Mouse (Mus musculus): ENCODE results near the gene Zfp830.

The Zfp830 gene

DNA sequence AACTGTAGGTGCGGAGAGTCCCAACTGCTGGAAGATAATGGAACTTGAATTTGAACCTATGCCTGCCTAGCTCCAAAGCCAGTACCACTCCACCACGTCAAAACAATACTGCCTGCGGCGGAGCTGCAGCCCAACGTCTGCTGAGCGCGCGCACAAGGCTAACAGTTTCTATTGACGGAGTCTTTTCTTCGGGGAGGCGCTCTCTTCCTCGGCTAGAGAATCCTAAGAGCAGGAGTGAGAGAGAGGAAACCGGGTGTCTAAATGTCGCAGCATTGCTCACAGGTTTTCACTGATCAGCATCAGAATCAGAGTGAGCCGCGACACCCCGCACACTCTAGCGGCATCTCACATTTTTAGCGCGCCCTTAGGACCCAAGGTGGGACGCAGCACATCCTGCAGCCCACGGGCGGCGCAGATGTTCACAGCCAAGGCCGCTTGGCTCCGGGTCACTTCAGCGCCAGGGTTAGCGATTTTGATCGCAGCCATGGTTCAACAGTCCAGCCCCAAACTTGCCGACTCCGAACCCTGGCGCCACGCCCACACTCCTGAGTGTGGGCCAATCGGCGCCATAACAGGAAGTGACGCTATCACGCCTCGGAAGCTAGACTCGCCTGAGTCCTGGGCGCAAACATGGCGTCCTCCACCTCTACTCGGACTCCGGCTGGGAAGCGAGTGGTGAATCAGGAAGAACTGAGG, at the start of gene Zfp830, which contains the start of gene Cct6b:
Gene Zfp830 (plus strand): TSS at position 604 of the 696 bp plus-strand sequence.
Gene Cct6b (minus strand): TSS at position 580 of the 696 bp plus-strand sequence.
- DNase-seq (ENCODE audit: low spot score) = peak; percentile 99

DNA sequence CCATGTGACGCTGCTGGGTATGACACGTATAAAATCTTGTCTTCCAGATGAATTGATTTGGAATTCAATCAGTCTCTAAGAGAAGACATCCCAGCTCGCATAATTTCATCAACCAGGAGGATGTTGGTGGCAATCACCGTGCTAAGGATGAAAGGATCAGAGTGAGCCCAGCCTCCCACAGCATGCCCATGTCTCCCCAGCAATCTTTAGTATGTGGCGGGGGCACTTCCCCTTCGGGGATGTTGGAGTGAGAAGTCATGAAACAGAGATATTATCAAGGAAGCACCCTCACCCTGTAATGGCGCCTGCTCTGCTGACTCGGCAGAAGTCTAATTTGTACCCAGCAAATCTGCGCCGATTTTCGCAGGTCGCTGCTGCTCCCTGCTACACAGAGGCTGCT, 44.9 kb upstream of the Zfp830 start:
- DNase-seq (ENCODE audit: low spot score) = no peak

DNA sequence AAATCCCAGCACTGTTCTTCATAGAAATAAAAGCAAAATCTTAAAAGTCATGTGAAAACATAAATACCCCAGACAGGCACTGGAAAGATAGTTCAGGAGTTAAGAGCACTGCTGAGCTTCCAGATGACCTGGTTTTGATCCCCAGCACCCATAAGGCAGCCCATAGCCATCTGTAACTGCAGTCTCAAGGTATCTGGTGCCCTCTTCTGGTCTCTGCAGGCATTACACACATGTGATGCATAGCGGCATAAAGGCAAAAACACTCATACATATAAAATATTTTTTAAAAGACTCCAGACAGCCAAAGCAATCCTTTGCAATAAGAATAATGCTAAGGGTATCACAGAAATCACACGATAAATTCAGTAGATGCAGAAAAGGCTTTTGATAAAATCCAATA, 37.3 kb upstream of the Zfp830 start:
- DNase-seq (ENCODE audit: low spot score) = no peak

DNA sequence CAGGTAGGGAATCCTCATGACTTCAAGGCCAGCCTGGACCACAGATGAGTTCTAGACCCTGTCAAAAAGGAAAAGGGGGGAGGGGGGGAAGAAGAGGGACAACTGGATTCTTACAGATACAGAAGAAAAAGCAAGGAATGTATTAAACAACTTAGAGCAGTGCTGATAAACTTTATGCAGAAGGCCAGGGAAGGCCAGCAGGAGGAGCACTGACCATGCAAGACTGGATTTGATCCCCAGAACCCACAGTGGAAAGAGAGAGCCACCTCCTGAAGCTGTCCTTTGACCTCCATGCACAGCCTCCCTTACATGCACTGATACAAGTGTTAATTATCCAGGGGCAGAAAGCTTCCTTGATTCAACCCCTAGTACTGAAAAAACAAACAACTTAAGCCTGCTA, 29.9 kb upstream of the Zfp830 start:
- DNase-seq (ENCODE audit: low spot score) = no peak

DNA sequence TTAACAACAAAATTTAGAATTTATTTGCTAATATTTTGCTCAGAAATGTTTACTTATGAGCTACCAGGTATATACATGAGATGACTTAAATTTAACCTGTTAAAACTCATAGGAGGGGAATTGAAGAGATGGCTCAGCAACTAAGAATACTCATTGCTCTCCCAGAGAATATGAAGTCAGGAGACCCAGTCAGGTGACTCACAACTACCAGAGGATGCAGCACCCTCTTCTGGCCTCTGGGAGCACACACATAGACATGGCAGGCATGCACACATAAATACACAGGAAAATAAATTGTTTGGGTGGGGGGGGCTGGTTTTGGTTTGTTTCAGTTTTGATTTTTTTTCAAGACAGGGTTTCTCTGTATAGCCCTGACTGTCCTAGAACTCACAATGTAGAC, 25.1 kb upstream of the Zfp830 start:
- no peak for DNase-seq (ENCODE audit: low spot score)

DNA sequence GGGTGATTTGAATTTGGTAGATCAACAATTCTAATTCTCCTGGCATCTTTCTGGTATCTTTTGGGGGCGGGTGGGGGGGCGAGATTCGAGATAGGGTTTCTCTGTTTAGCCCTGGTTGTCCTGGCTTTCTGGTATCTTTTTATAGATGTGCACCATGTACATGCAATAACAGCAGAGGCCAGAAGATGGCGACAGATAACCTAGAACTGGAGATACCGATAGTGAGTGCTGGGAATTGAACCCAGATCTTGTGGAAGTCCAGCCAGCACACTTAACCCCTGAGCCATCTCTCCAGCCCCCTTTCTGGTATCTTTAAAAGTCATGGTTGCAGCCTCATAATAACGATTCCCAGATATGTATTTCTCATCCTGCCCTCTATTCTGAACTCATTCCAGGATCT, 18.0 kb upstream of the Zfp830 start:
- DNase-seq (ENCODE audit: low spot score) = peak; percentile 44

DNA sequence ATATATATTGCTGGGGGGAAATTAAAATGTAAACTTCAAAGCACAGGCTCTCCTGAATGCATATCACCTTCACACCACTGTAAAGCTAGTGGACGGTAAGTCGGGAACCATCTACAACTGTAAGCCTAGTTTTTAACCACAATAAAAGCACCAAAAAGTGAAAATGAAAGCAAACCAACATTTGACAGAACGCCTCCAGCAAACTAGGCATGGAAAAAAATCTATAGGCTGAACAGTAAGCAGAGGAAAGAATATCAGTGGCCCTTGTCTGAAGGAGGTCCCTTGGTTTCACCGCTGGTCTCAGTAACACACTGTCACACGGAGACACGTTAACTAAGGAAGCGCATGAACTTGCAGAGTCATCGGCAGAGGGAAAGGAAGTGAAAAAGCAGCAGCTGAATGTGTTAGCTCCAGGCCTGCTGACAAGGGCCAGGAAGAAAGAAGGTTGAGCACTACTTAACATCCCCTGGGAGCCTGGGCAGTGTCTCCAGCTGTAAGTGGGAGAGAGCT, 17.2 kb upstream of the Zfp830 start:
- DNase-seq (ENCODE audit: low spot score) = no peak

DNA sequence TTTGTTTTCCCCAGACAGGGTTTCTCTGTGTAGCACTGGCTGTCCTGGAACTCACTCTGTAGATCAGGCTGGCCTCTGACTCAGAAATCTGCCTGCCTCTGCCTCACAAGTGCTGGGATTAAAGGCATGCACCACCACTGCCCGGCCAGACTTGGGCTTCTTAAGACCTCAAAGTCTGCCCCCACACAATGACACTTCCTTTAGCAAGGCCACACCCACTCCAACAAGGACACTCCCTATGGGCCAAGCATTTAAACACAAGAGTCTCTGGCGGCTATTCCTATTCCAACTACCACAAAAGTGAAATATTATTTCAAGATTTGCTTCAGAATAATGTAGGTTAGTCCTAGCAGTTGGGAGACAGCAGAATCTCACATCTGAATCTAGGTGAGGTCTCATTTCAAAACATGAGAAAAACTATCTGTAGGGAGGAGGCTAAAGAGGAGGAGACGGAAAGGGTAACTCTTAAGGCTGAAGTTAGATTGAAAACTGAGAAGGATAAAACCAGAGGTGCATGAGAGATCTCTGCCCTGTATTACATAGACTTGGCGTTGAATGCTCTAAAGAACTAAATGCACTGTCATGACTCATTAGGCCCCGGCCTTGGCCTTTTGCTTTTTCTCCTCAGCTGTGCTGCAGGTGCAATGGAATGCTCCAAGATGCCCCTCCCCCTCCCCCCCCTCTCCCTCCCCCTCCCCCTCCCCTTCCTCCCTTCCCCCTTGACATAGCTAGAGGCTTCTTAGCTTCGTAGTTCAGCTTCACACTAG, 11.6 kb upstream of the Zfp830 start:
- DNase-seq (ENCODE audit: low spot score) = no peak

DNA sequence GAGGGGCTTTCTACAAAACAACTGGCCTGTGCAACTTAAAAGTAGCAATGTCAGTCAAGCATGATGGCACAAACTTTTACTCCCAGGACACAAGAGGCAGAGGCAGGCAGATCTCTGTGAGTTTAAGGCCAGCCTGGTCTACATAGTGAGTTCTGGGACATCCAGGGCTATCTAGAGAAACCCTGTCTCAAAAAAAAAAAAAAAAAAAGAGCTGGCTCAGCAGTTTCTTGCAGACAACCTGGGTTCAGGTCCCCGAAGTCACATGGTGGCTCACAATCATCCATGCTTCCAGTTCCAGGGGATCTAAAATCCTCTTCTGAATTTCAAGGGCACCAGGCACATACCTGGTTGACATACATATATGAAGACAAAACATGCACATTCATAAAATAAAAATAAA, 8.2 kb upstream of the Zfp830 start:
- DNase-seq (ENCODE audit: low spot score) = no peak

DNA sequence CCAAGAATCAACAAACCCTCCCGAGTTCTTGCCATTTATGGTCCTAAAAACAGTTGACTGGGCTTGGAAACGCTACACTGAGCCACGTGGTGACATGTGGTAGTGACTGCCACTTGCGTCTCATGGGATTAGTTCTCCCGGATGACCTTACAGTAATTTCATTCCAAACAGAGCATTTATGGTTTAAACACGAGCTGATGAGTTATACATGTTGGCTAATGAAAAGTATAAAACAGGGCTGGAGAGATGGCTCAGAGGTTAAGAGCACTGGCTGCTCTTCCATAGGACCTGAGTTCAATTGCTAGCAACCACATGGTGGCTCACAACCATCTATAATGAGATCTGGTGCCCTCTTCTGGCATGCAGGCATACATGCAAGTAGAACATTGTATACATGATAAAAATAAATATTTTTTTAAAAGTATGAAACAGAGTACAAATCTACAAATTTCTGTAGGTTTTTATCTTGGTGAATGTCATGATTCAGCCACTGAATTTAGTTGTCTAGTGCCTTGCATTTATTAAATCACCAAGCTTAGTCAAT, 1.8 kb upstream of the Zfp830 start:
- no peak for DNase-seq (ENCODE audit: low spot score)

DNA sequence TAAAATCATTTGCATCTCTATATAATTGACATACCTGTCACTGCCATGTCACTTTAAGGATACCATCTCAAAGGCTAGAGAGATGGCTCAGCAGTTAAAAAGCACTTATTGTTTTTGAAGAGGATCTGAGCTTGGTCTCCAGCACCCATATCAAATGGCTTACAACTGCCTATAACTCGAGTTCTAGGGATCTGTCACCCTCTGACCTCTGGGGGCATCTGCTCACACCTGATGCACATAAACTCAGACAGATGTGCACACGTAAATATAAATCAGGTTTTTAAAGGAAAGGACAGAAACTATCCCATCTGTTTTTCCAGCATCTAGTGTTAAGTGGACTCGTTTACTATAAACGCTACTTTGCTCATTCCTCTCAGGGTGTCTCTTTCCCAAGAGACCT, 884 bp upstream of the Zfp830 start:
- no peak for DNase-seq (ENCODE audit: low spot score)

DNA sequence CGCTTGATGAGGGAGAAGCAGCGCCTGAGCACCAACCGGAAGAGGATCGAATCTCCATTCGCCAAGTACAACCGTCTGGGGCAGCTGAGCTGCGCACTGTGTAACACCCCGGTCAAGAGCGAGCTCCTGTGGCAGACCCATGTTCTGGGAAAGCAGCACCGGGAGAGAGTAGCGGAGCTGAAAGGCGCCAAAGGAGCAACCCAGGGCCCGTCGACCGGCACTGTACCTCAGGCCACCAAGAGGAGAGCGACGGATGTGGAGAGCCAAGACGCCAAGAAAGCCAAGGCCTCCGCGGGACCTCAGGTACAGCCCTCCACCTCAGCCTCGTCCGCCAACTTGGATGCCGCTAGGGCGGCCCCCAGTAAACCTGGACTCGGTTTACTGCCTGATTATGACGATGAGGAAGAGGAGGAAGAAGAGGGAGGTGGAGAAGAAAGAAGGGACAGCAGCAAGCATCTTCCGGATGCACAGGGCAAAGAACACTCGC, 336 bp downstream of the Zfp830 start:
- no peak for DNase-seq (ENCODE audit: low spot score)

DNA sequence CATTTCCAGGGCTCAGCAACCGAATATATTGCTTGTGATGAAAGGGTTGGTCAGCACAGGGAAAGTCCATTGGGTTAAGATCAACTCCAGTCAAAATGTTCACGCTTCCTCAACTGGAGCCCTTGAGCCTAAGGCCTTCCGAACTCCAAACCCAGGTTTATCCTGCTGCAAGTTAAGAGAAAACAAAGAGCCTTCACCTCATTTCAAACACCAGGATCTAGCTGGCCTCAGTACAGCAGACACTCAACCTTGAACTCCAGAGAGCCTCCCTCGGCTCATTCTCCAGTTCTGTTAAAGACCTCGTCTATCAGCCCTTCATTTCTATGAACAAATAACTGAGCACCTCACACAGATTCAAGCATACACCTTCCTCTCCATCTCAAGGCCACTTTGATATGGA, 16.0 kb downstream of the Zfp830 start:
- no peak for DNase-seq (ENCODE audit: low spot score)

DNA sequence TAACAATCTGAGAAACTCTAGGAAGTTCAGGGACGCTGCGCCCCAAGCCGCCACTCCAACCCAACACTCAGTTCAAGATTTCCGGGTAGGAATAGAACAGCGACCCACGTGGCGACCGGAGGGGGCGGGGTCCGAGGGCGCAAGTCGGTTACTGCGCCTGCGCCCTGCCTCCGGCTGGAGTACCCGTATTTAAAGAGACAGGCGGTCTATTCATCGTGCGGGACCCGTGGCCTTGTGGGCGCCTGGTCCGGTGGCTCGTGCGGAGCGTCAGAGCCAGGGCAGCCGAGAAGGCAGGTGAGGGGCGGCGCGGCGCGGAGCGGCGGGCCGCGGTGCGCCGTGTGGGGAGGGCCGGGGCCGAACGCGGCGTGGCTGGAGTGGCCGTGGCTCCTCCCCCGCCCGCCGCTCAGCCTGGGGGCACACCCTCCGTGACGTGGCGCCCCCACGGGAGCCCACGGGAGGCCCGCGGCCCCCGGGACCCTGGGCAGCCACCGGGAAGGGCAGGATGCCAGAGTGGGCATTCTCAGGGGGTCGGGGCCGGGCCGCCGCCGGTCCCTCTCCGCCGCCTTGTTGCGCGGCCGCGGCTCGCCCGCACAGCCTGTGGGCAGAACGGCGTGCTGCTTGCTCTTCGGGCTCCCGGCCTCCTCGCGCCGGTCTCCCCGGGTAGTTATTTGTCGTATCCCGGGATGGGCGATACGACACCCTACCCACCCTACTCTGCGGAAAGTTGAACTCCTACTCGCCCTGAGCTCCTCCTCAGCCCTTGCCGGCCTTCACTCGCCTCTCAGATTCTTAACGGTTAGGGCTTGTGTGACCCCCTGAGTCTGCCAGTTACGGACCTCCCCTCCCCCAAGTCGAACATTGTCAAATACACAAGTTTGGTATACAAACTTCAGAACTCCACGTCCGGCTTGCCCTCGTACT, 17.1 kb downstream of the Zfp830 start, which contains the start of gene Lig3:
Gene Lig3 (plus strand): TSS at position 126 of the 921 bp plus-strand sequence.
- DNase-seq (ENCODE audit: low spot score) = peak; percentile 96

DNA sequence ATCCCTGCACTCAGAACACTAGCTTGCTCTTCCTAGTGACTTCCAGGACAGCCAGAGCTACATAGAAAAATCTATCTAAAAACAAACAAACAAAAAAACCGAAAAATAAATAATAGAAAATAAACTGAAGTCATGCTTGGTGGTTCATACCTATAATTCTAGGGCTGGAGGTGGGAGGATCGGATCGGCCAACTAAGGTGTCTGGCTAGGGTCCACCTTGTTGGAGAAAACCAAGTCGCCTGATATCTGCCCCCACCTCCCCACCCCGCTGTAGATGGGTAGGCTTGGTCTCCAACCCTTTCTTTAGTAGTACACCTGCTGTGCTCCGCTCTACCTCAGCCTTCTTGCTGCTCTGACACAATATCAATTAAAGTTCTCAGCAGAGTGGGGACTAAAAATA, 18.1 kb downstream of the Zfp830 start:
- DNase-seq (ENCODE audit: low spot score) = no peak

DNA sequence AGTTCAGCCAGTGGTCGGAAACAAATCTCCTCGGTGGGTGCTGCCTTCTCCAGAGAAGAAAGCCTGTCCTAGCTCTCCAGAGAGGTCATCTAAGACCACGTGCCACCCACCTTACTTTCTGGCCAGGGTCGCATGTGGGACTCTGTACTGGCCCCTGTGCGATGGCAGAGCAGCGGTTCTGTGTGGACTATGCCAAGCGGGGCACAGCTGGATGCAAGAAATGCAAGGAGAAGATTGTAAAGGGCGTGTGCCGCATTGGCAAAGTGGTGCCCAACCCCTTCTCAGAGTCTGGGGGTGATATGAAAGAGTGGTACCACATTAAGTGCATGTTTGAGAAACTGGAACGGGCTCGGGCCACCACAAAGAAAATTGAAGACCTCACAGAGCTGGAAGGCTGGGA, 19.3 kb downstream of the Zfp830 start:
- no peak for DNase-seq (ENCODE audit: low spot score)

DNA sequence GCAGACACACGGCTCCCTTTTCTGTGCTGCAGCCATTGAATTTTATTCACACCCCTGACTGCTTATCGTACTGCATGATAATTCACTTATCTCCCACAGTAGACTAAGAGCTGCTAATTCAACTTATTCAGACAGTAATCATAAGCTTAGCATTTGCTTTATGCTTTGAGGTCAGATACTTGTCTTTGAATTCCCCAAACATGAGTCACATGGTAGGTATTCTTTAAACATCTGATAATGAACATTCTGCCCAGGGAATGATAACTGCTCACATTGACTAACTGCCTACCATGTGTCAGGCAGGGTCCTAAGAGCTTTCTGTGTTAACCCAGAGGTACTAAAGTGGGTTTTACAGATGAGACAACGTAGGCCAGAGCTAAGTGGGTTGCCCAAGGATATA, 42.5 kb downstream of the Zfp830 start:
- no peak for DNase-seq (ENCODE audit: low spot score)

DNA sequence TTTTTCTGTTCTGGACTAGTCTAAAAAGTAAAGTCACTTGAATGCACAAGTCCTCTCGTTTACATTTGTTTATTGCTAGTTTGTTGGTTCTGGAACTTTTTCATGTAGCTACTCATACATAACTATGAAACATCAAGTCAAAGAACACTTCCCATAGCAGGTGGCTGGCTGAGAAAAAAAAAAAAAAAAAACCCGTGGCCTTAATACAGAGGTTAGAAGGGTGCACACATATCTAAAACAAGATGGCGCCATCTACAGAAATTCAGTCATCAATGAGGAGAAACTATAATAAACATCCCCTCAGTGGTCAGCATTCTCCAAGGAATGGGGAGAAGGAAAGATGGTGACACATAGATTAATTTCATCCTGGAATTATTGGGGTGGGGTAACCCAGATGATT, 43.2 kb downstream of the Zfp830 start:
- no peak for DNase-seq (ENCODE audit: low spot score)

DNA sequence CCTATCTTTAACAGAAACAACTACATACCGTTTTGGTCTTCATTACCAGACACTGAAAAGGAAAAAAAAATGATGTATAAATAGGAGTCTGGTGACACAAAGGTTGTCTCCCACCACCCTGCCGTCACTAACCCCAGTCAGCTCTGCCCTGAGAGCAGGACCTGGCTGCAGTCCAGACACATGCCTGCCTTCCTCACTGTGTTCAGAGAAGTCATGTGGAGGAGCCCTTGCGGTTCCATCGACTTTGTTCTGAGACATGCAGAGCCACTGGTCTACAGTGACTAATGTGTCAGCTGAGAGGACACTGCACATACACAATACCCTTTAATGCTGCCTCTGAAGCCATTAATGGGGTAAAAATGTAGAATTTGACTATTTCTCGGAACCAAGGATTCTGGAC, 44.3 kb downstream of the Zfp830 start:
- no peak for DNase-seq (ENCODE audit: low spot score)

All from embryo, embryonic 10 days (tissue).